Mouse (Mus musculus) hindbrain, postnatal 0 days (tissue): ENCODE measurements at regions not wholly inside any gene's neighbourhood (a gene's known extent, or its start where the extent isn't known, plus 50 kb on each side); places are given as distances from the start of the nearest gene placed in this dataset.

Source experiments
- ATAC-seq: fragments of 200-750 bp; cut with Nextera tagmentation; 2 replicates; pipeline ENCODE4 v1.8.0; 2017; ENCODE audit warnings: mild to moderate bottlenecking, moderate TSS enrichment, moderate library complexity
- DNase-seq: peaks from one replicate; pipeline ENCODE4 v3.0.0-alpha.2; 2015; ENCODE audit warnings: low spot score
- H3K27ac ChIP-seq: fragments of 300-500 bp; sonication (generic); 2 replicates; pipeline ENCODE4 v1.5.1; 2014; ENCODE audit warnings: mild to moderate bottlenecking
- H3K27me3 ChIP-seq: fragments of 300-500 bp; sonication (generic); 2 replicates; pipeline ENCODE4 v1.6.1; 2014; ENCODE audit warnings: low read length, mixed read lengths; ENCODE audit not compliant: insufficient read depth
- H3K36me3 ChIP-seq: fragments of 300-500 bp; sonication (generic); 2 replicates; pipeline ENCODE4 v1.6.1; 2014; ENCODE audit warnings: low read length, mixed read lengths; ENCODE audit not compliant: insufficient read depth
- H3K4me1 ChIP-seq: fragments of 300-500 bp; sonication (generic); 2 replicates; pipeline ENCODE4 v1.6.1; 2014; ENCODE audit warnings: antibody characterized with exemption, low read length, mixed read lengths; ENCODE audit not compliant: insufficient read depth
- H3K4me2 ChIP-seq: fragments of 300-500 bp; sonication (generic); 2 replicates; pipeline ENCODE4 v1.6.1; 2014; ENCODE audit warnings: low read depth, mild to moderate bottlenecking, low read length, moderate library complexity, mixed read lengths
- H3K4me3 ChIP-seq: fragments of 300-500 bp; sonication (generic); 2 replicates; pipeline ENCODE4 v1.5.1; 2014; ENCODE audit warnings: low read length
- H3K9ac ChIP-seq: fragments of 300-500 bp; sonication (generic); replicated peaks from 2 replicates; pipeline ENCODE4 v1.6.1; 2014; ENCODE audit warnings: mild to moderate bottlenecking, low read length, moderate library complexity, mixed read lengths
- H3K9me3 ChIP-seq: fragments of 300-500 bp; sonication (generic); 2 replicates; pipeline ENCODE4 v1.6.1; 2016; ENCODE audit warnings: low read length, mixed read lengths
- CTCF ChIP-seq: IDR thresholded peaks from 2 replicates; pipeline ENCODE4 v1.5.1; 2016; ENCODE audit warnings: antibody characterized with exemption, control low read depth, low read depth
- WGBS: fragments of 180-500 bp; shearing (Covaris S2); extraction: QIAGEN DNeasy Blood & Tissue Kit; methylation state at CpG from one replicate; pipeline ENCODE4 v1.1.7; 2014; 5-methylcytosine and 5-hydroxymethylcytosine counted together

DNA sequence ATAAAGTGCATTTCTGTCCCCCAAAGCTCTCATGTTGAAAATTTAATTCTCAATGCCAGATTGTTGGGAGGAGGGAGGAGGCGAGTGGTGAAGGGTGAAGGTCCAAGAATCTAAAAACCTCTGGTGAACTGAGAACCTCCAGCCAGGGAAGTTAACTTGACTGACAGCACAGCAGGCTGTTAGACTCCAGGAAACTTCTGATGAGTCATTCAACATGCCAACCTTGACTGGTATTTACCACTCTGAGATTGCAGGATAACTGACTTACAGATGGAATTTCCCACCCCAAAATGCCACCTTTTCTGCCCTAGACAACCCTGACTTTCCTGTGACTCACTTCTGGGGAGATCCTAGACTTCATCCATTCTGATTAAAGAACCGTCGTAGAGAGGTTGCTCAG lies 58.6 kb upstream of the Prdm8 start:
- no peak overlapping the region for H3K4me2 ChIP-seq
- no peak overlapping the region for H3K9ac ChIP-seq
- H3K4me3 ChIP-seq = no peak overlapping the region
- H3K4me1 ChIP-seq = no peaks in the 10 kb centered on the region
- DNase-seq (no peak), ATAC-seq (no peak)
- H3K36me3 ChIP-seq = no peaks in the 10 kb centered on the region
- no peaks in the 10 kb centered on the region for H3K27me3 ChIP-seq
- H3K27ac ChIP-seq = no peak overlapping the region
- no peak for TF ChIP-seq CTCF
- H3K9me3 ChIP-seq = no peaks in the 10 kb centered on the region
- 97% methylated on average over 3 of the region's 3 CpGs for WGBS

DNA sequence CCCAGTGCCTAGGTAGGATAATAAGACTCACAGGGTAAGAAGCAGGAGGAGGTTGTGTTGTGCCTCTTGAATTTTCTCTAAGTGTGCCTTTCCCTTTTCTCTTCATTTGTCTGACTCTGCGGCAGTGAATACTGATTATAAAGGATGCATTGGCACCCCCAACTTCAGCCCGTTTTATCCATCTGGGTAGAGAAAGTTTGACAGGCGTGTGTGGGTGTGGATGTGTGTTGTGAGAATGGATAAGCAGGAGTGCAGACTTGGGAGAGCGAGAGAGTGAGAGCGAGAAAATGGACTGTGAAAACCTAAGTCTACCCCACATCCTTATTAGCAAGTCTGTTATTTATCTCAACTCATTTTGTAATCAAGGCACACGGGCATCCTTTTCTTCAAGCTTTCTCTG lies 60.7 kb upstream of the Prdm8 start:
- Histone ChIP-seq H3K4me3 (no peak overlapping the region), H3K9ac (no peak overlapping the region), H3K27me3 (no peaks in the 10 kb centered on the region), H3K36me3 (no peaks in the 10 kb centered on the region), H3K27ac (no peak overlapping the region), H3K9me3 (no peaks in the 10 kb centered on the region), H3K4me2 (no peak overlapping the region), H3K4me1 (no peaks in the 10 kb centered on the region)
- 75% methylated on average over 6 of the region's 6 CpGs for WGBS
- no peak for TF ChIP-seq CTCF
- no peak for ATAC-seq
- no peak for DNase-seq

DNA sequence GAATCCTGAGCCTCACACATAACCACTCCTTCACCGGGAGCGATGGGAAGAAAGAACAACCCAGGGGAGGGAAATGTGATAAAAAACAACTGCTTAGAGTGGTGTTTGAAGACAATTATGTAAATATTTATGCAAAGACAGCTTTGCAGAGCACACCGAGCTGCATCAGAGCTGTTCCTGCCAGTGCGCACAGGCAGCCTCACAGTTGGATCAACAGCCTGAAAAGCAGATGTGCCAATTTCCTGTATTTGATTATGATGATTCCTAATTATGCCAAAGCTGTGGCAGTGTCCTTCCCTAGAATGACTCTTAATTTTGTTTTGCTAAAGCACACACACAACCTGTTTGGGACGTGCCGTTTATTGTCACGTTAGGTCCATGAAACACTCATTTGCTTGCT lies 52.6 kb upstream of the Antxr2 start:
- peak; percentile 13 for DNase-seq
- Histone ChIP-seq H3K4me2 (no peak overlapping the region), H3K9me3 (no peaks in the 10 kb centered on the region), H3K27ac (no peak overlapping the region), H3K27me3 (no peaks in the 10 kb centered on the region), H3K4me3 (no peak overlapping the region), H3K9ac (no peak overlapping the region), H3K4me1 (no peaks in the 10 kb centered on the region), H3K36me3 (no peaks in the 10 kb centered on the region)
- no peak for TF ChIP-seq CTCF
- WGBS = 45% methylated on average over 7 of the region's 7 CpGs
- no peak for ATAC-seq

DNA sequence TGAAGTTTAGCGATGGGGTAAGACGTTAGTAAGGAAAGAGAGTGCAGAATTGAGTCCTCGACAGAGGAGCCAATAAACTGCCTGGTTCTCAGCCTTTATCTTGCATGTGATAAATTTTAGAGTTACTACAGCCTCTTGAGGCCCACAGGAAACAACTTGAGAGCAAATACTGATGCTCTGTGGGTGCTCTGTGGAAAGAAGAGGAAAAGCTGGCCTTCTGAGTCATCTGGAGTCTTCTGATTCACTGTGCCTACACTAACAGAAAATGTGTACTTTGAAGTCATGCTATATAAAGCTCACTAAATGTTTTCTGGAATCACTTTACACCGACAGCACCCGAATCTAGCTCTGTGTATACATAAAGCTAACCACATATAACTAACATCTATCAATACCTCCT lies 50.4 kb upstream of the Antxr2 start:
- no peak for TF ChIP-seq CTCF
- WGBS = 92% methylated on average over 5 of the region's 5 CpGs
- ATAC-seq = no peak

More for the DNA sequence above, 50.4 kb upstream of the Antxr2 start:
- Histone ChIP-seq H3K27me3 (no peaks in the 10 kb centered on the region), H3K36me3 (no peaks in the 10 kb centered on the region), H3K9me3 (no peaks in the 10 kb centered on the region), H3K27ac (no peak overlapping the region), H3K4me1 (no peaks in the 10 kb centered on the region), H3K4me2 (no peak overlapping the region), H3K9ac (no peak overlapping the region), H3K4me3 (no peak overlapping the region)
- no peak for DNase-seq
